Mouse (Mus musculus) erythroid progenitor cell, adult 5-6 weeks (primary cell): ENCODE measurements around the gene Aldh3b3. TPM values are rescaled to one million over a fixed set of nuclear protein-coding genes. Genes with fewer than 3 reads are reported as not detected.

ENCODE experiments used
- ATAC-seq: replicated peaks from 2 replicates; pipeline ENCODE4 v1.8.0; 2016; ENCODE audit warnings: moderate number of reproducible peaks, mild to moderate bottlenecking, moderate TSS enrichment, inconsistent platforms; ENCODE audit not compliant: poor library complexity, low FRiP score, severe bottlenecking
- total RNA-seq, 2 experiments: library from RNA; stranded (forward) in 1 of 2; stranded (reverse) in 1 of 2; fragments of 150-400 nt in 1 of 2; fragments of 186-747, 209-891 nt in 1 of 2; gene quantifications; 2 replicates each; pipeline versions ENCODE4 v1.2.3 to v1.2.4; 2015 to 2017; ENCODE audit warnings: low replicate concordance in 2 of 2

The Aldh3b3 gene
- total RNA-seq, 2 experiments from 2014 or later: not detected

DNA sequence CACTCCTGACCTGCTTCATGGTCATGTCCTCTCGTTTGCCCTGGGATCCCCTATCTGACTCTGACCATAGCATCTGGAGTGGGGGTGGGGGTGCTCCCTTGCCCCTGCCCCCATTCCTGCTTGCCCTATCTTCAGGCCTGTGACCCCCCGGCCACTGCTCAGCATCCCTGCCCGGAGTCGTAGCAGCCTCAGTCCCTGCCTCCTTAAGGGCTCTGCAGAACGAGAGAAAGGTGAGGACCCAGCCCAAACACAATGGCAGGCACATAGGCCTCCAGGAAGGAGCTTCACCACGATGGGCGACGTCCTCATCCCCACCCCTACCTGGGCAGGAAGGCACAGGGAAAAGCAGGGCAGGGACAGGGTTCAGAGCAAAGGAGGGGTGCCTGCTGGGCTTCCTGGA is 39.9 kb downstream of the Aldh3b3 start:
- ATAC-seq: no peak

GRCm38 (mm10) chr19:3999121-3999730 is 40.8 kb downstream of the Aldh3b3 start:
- ATAC-seq: no peak

GRCm38 (mm10) chr19:4000119-4000900 is 41.9 kb downstream of the Aldh3b3 start, which contains the start of the genes Nudt8 and Gm49405:
TSS of gene Nudt8 (plus strand) at chr19:4000580.
TSS of gene Gm49405 (plus strand) at chr19:4000626.
- ATAC-seq: peak; percentile 91

GRCm38 (mm10) chr19:4000949-4001525 is 42.6 kb downstream of the Aldh3b3 start:
- no peak for ATAC-seq

DNA sequence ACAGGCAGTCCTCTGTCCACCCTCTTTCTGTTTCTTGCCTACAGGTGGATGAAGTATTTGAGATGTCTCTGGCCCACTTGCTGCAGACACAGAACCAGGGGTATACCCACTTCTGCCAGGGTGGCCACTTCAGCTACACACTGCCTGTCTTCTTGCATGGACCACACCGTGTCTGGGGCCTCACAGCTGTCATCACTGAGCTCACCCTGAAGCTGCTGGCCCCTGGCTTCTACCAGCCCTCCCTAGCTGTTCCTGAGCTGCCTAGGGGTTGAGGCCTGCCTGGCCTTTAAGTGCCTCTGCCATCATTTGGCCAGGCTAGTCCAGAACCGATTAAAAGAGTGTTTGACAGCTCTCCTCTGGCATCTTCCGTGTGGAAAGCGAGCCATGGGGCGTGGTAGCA is 43.3 kb downstream of the Aldh3b3 start:
- no peak for ATAC-seq

GRCm38 (mm10) chr19:4003112-4003511 is 44.7 kb downstream of the Aldh3b3 start, which contains the start of gene Doc2g:
TSS of gene Doc2g (plus strand) at chr19:4003313.
- ATAC-seq: no peak

- ATAC-seq: no peak
Observed at GRCm38 (mm10) chr19:4003641-4004040, 45.2 kb downstream of the Aldh3b3 start.

DNA sequence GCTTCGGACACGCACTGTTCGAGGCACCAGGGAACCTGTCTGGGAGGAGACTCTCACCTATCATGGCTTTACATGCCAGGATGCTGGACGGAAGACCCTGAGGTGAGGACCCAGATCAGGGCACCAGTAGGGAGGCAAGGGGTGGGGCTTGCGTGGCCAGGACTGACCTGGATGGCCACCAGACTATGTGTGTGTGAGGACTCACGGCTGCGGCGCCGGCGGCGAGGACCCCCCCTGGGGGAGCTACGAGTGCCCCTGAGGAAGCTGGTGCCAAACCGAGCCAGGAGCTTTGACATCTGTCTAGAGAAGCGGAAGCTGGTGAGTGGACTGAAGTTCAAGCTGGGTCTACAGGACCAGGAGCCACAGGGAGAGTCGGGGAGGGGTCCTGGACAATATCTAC is 45.9 kb downstream of the Aldh3b3 start:
- ATAC-seq: no peak

GRCm38 (mm10) chr19:4005091-4005490 is 46.6 kb downstream of the Aldh3b3 start:
- ATAC-seq: no peak

- no peak for ATAC-seq
Observed at GRCm38 (mm10) chr19:4005971-4006370, 47.5 kb downstream of the Aldh3b3 start.

DNA sequence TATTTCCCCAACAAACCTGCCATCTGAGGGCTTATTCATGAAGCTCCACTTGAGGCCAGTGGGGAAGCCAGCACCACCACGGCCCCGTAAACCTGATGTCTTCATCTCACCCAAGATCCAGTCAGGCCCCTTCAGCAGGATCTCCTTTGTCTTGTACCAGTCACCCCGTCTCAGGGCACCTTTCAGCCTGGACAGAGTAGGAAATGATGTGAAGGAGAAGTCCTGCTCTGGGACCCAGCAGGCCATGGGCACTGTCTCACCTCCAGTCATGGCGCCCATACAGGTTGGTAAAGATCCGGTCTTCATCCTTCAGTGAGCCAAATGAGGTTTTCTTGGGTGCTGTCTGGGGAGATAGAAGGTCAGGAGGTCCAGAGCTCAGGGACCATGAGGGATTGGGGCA is 52.6 kb downstream of the Aldh3b3 start:
- no peak for ATAC-seq

- peak; percentile 94 for ATAC-seq
Observed at GRCm38 (mm10) chr19:4012432-4013022, 54.1 kb downstream of the Aldh3b3 start, which contains the start of gene Ndufv1. TSS of gene Ndufv1 (minus strand) at chr19:4012806.

GRCm38 (mm10) chr19:4013066-4013465 is 54.6 kb downstream of the Aldh3b3 start:
- ATAC-seq: peak; percentile 44

DNA sequence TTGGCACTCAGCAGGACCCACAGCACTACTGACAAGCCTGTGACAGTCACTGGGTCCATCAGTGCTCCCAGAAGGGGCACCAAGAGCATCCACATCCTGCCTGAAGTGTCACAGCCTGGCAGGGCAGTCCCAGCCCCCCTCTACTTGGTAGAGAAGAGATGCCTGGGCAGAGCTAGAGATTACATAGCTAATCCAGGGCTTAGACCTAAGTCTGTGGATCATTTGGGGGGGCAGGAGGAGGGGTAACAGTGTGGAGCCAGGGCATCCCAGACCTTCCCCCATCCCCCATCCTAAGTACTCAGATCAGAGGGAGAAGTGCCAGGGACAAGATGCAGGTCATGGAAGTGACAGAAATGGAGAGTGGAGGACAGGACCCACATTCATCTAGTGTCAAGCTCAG is 56.4 kb downstream of the Aldh3b3 start:
- no peak for ATAC-seq

GRCm38 (mm10) chr19:4015635-4016034 is 57.2 kb downstream of the Aldh3b3 start:
- no peak for ATAC-seq

DNA sequence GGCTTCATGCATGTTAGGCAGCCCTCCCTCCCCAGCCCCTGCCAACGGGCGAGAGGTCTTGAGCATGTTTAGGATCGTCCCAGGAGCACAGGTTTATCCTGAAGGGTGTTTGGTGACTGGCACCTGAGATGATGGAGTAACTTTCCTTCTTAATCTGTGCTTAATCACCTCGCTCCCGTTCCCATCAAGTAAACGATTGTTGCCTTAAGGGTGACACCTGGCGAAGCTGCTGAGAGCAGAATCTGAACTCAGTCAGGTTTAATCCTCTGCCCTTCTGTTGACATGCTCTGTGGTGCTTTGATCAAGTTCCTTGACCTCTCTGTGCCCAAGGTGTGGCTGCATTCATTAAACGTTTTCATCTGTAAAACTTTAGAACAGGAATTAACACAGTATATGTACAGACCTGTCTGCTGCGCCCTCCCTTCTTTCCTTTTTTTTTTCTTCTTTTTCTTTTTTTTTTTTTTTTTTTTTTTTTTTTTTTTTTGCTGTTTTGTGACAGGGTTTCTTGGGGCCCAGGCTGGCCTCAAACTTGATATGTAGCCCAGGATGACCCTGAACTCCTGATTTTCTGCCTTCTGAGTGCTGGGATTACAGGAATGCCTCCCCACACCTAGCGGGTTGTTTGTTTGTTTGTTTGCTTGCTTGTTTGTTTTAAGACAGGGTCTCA is 59.6 kb downstream of the Aldh3b3 start:
- no peak for ATAC-seq

- peak; percentile 94 for ATAC-seq
Observed at GRCm38 (mm10) chr19:4018743-4019583, 60.5 kb downstream of the Aldh3b3 start.
